Mouse (Mus musculus) CH12.LX (cell line): Measurements from ENCODE around the gene Sys1.

ENCODE experiments used
- CTCF ChIP-seq, 2 experiments: IDR thresholded peaks in 1 of 2; conservative IDR thresholded peaks in 1 of 2; 2 replicates each; pipeline ENCODE4 v1.5.1; 2011 to 2012; ENCODE audit warnings: low read depth in 2 of 2, low read length in 2 of 2, improper control_type of control experiment in 1 of 2, inconsistent platforms in 1 of 2, mild to moderate bottlenecking in 1 of 2, moderate library complexity in 1 of 2
- GABPA ChIP-seq: IDR thresholded peaks from 2 replicates; pipeline ENCODE4 v1.6.1; 2012; ENCODE audit warnings: low read depth, low read length, improper control_type of control experiment, inconsistent platforms; ENCODE audit not compliant: insufficient replicate concordance
- JUN ChIP-seq: IDR thresholded peaks from 2 replicates; pipeline ENCODE4 v1.6.1; 2011; ENCODE audit warnings: low read depth, mild to moderate bottlenecking, low read length, improper control_type of control experiment, moderate library complexity; ENCODE audit not compliant: insufficient read depth
- MAZ ChIP-seq: IDR thresholded peaks from 2 replicates; pipeline ENCODE4 v1.6.1; 2012; ENCODE audit warnings: low read depth, mild to moderate bottlenecking, inconsistent platforms, low read length, improper control_type of control experiment, moderate library complexity
- NELFE ChIP-seq: IDR thresholded peaks from 2 replicates; pipeline ENCODE4 v1.6.1; 2011; ENCODE audit warnings: low read depth, low read length, improper control_type of control experiment
- POLR2A ChIP-seq: IDR thresholded peaks from 2 replicates; pipeline ENCODE4 v1.6.1; 2011; ENCODE audit warnings: low read depth, mild to moderate bottlenecking, improper control_type of control experiment, low read length
- TCF12 ChIP-seq: IDR thresholded peaks from 2 replicates; pipeline ENCODE4 v1.6.1; 2014; ENCODE audit warnings: low read depth, mild to moderate bottlenecking, inconsistent platforms, low read length, improper control_type of control experiment
- USF1 ChIP-seq: IDR thresholded peaks from 2 replicates; pipeline ENCODE4 v1.6.1; 2014; ENCODE audit warnings: low read depth, mild to moderate bottlenecking, inconsistent platforms, low read length, improper control_type of control experiment

- no peak for TF ChIP-seq CTCF (conservative IDR thresholded peaks at IDR 0.05 in 1 of 2, IDR thresholded peaks at IDR 0.05 in 1 of 2; ENCODE audit: low read depth in 2 of 2, low read length in 2 of 2)
- no peak for TF ChIP-seq MAZ
- TF ChIP-seq GABPA, result no peak
- TF ChIP-seq NELFE, result no peak
- no peak for TF ChIP-seq POLR2A
- no peak for TF ChIP-seq USF1
- TF ChIP-seq JUN, result no peak
- TF ChIP-seq TCF12, result no peak
Observed at GRCm38 (mm10) chr2:164443460-164444000, 13.2 kb upstream of the Sys1 start, which contains the start of gene Sdc4.
